Mouse (Mus musculus): Measurements from ENCODE around the gene Cab39l. TPM values are rescaled to one million over a fixed set of nuclear protein-coding genes. Genes with fewer than 3 reads are reported as not detected.
A peak's percentile ranks its signal among the peaks of the same experiment; 100 is the strongest.

Cab39l gene
- total RNA-seq, 2 experiments from 2014 or later = 29.9 to 36.8 TPM

DNA sequence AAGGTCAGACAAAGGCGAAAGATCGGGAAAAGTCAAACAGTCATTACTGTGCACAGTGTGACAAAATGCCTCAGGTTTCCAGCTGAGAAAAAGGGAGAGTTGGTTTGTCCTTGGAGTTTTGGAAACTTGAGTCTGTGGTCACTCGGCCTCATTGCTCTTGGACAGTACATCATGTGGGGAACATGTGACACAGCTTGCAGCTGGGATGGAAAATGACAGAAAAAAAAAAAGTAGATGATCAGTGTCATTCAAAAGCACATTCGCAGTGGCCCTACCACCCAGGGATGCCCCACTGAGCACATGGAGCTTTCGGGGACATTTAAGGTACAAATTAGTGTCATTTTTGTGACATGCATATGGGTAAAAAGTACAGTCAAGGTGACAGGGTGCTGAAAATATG is 57.2 kb downstream of the Cab39l start:
- no peak for ATAC-seq (ENCODE audit: poor library complexity, severe bottlenecking)

- ATAC-seq (ENCODE audit: poor library complexity, severe bottlenecking) = peak; percentile 45
Measured at GRCm38 (mm10) chr14:59504831-59505230, 64.1 kb downstream of the Cab39l start.

GRCm38 (mm10) chr14:59506139-59506538 is 65.4 kb downstream of the Cab39l start:
- no peak for ATAC-seq (ENCODE audit: poor library complexity, severe bottlenecking)

DNA sequence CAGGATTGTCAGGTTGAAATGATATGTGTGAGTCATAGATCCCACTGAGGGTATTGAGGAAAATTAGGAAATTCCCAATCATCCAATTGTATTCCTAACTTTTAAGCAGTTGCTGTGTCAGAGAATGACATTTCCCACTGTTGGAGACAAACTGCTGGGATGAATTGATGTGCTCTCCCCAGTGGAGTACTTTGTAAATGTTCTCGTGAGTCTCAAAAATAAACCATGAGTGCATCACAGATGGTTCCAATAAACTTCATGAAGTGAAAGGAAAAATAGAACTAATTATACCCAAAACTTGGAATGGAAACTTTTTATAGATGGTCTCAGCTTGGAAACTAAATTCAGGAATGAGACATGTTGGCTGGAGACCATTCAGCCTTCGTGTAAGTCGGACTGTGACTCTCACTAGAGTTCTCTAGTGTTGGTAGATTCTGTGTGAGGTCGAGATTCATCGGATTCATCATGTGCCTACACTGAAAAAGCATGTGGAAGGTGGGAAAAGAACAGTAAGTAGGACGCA is 73.2 kb downstream of the Cab39l start:
- ATAC-seq (ENCODE audit: poor library complexity, severe bottlenecking) = no peak

DNA sequence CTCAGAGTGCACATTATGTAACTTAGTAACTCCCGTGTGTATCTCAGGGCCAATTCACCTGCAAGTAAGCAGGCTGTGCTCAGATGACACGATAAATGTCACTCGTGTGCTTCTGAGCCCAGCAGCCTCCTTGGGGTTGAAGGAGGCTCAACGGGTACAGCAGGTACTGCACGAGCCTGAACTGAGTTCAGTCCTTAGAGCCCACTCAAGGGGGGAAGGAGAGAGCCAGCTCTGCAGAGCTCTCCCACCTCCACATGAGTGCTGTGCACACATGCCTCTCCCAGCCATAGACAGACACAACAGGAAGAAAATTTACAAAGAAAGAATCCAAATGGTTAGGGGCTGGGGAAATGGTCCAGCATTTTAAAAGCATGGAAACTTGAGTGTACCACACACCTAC is 85.1 kb downstream of the Cab39l start:
- no peak for ATAC-seq (ENCODE audit: poor library complexity, severe bottlenecking)

GRCm38 (mm10) chr14:59530801-59531200 is 90.0 kb downstream of the Cab39l start:
- ATAC-seq (ENCODE audit: poor library complexity, severe bottlenecking) = no peak

DNA sequence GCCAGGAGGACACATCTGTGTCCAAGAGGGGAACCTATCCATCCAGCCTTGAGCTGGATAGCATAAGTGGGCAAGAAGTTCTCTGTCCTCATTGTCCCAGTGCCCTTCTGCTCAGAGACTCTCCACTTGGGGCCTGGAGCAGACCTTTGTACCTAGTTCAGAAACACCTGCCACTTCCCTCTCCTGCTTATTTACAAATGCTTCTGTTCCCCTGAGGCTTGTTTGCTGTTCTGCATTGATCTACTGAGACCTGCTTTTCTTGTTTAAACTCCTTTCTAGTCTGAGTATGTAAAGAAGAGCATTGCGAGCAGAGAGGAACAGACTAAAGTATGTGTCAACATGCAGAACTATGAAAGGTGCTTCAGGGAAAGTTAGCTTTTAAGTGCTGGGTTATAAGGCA is 92.2 kb downstream of the Cab39l start:
- ATAC-seq (ENCODE audit: poor library complexity, severe bottlenecking) = no peak

DNA sequence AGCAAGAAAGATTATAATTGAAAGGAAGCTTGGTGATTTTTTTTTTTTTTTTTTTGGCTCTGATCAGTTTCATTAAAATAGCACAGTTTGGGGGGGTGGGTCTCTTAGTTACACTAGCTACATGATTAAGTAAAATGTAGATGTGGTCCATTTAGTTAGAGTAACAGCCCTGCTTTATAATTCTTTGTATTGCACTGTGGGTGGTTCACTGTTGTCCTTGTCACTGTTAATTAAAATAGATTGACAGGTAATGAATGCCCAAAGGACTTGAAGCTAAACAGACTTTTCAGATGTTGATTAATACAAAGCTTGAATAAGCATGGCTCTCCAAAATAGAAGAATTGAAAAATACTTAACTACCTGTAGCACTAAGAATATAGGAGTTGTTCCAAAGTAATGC is 93.1 kb downstream of the Cab39l start:
- ATAC-seq (ENCODE audit: poor library complexity, severe bottlenecking) = no peak

GRCm38 (mm10) chr14:59537829-59538432 is 97.2 kb downstream of the Cab39l start:
- no peak for ATAC-seq (ENCODE audit: poor library complexity, severe bottlenecking)

DNA sequence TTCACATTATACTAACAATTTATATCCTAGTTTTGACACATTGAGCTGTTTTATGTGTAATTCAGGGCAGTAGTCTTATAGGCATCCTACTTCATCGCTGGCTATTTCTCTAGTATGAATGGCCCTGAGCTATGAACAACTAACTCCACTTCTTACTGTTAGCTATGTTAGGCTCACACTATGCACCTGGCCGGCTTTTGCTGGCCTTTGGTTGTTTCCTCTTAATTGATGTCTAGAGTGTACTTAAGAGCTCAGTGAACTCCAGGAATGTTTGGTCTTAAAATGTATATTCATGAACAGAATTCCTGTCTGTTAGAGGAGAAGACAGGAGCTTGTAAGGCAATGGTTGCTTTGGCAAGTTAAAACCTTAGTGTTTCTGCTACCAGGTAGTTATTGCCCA is 99.5 kb downstream of the Cab39l start:
- ATAC-seq (ENCODE audit: poor library complexity, severe bottlenecking) = no peak

DNA sequence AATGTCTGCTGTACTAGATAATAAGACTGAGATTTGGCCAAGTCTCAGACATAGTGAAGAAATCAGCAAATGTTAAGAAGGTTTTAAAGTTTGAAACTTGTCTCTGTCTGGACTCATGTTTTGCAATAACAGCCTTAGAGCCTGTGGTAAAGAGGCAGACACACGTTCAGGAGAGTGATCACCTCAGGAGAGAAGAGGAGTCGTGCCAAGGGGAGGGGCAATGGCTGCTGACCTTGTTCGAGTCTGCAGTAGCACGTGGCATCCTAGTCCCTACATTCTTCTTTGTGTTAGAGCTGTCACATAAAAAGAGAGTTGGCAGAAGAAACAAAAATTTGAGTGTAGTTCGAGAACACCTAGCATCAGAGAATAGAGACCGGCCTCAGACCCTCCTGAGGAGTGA is 100.0 kb downstream of the Cab39l start:
- no peak for ATAC-seq (ENCODE audit: poor library complexity, severe bottlenecking)

GRCm38 (mm10) chr14:59543158-59543826 is 102.5 kb downstream of the Cab39l start:
- ATAC-seq (ENCODE audit: poor library complexity, severe bottlenecking) = no peak

GRCm38 (mm10) chr14:59543956-59544355 is 103.2 kb downstream of the Cab39l start:
- no peak for ATAC-seq (ENCODE audit: poor library complexity, severe bottlenecking)

- ATAC-seq (ENCODE audit: poor library complexity, severe bottlenecking) = no peak
Measured at GRCm38 (mm10) chr14:59546162-59546880, 105.5 kb downstream of the Cab39l start.

GRCm38 (mm10) chr14:59547530-59547929 is 106.8 kb downstream of the Cab39l start:
- ATAC-seq (ENCODE audit: poor library complexity, severe bottlenecking) = no peak

DNA sequence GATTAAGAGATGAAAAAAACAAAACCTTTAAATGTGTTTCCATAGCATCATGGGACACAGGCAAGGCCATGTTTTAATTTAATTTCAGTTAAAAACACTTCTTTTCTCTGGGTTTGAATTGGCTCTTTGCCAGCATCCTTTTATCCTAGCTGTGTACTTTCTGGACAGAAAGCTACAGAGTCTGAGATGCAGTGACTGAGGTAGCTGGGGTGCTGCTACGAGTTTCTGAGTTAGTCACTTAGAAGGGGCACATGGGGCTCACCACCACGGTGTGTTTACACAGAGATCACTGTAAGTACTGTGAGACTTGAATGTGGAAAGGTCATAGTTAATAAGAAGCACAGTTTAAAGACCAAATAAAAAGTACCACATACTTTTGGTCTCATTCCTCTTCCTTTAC is 107.8 kb downstream of the Cab39l start:
- no peak for ATAC-seq (ENCODE audit: poor library complexity, severe bottlenecking)

DNA sequence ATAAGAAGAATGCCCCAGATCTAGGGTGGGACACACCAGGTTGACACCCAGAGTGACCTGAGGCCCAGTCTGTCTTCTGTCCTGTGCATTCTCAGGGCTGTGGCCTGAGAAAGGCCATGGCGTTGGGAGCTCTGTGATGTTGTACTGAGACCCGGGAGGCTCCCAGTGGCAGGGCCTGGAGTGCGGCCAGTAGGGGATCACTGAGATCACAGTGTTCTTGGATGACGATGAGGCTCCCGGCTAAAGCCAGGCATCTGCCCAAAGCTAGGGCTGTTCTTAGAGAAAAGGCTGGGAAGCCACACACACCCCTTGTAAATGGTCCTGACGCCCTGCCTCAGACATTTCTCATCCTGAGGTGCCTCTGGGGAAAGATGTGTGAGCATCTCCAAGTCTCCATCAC is 108.3 kb downstream of the Cab39l start:
- ATAC-seq (ENCODE audit: poor library complexity, severe bottlenecking) = no peak

GRCm38 (mm10) chr14:59550841-59551240 is 110.1 kb downstream of the Cab39l start:
- ATAC-seq (ENCODE audit: poor library complexity, severe bottlenecking) = no peak

- ATAC-seq (ENCODE audit: poor library complexity, severe bottlenecking) = no peak
Measured at GRCm38 (mm10) chr14:59551956-59552355, 111.2 kb downstream of the Cab39l start.

DNA sequence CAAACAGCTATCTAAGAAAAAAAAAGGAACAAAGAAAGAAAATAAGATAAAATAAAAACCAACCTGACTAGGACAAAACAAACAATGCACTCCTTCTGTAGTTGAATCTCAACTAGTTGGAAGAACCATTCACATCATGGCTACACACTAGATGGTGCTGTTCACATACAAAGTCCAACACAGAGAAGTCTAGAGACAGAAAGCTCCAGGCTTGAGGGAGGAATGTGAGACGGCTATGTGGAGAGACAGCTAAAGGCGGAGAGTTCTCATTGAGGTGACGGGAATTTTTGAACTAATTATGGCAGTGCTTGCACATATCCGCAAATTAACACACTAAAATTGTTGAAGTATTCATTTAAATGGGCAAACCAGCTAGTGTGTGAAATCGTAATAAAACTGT is 113.3 kb downstream of the Cab39l start:
- ATAC-seq (ENCODE audit: poor library complexity, severe bottlenecking) = no peak

- peak; percentile 30 for ATAC-seq (ENCODE audit: poor library complexity, severe bottlenecking)
Measured at GRCm38 (mm10) chr14:59555018-59555417, 114.2 kb downstream of the Cab39l start.

Measured in megakaryocyte, adult 5-6 weeks (primary cell).